In genomic region chr6:31525231-31525900, GRCm38 (mm10) we compare ENCODE assay signal across 7 mouse cellular contexts. TPM values are rescaled to one million over a fixed set of nuclear protein-coding genes. Genes with fewer than 3 reads are reported as not detected.
DNase-seq lines count a peak whose midpoint lies in the region; ATAC-seq and TF ChIP-seq lines count a peak whose summit lies in the region.

No protein-coding gene starts in this region.

- H3K79me2 ChIP-seq in CH12.LX (replicated peaks; ENCODE audit: control insufficient read depth, extremely low read depth, insufficient read depth, poor library complexity, severe bottlenecking) = no peaks in the 10 kb centered on the region

- DNase-seq in A20 (ENCODE audit: low read depth, low spot score) (peak; percentile 66), CH12.LX (ENCODE audit: extremely low read depth) (peak; percentile 60)
- peak in 1 of 2 experiments; percentile 56 for DNase-seq in cerebellum, adult 2 months
- peak; percentile 73 for DNase-seq in forelimb bud, embryonic 11.5 days (ENCODE audit: low read depth, low spot score)
- peak; percentile 75 for DNase-seq in kidney, postnatal 0 days (ENCODE audit: low spot score)
- peak; percentile 90 for DNase-seq in lung, embryonic 14.5 days
- DNase-seq in retina, embryonic 14.5 days (ENCODE audit: low spot score) = peak; percentile 87

- H3K4me2 ChIP-seq in CH12.LX (ENCODE audit: insufficient read depth, low read depth, poor library complexity, severe bottlenecking) = no peak overlapping the region
- no peak overlapping the region for H3K4me2 ChIP-seq in kidney, postnatal 0 days (ENCODE audit: low read length)
- no peak overlapping the region for H3K4me2 ChIP-seq in lung, embryonic 14.5 days

- no peak overlapping the region for H3K9ac ChIP-seq in CH12.LX (ENCODE audit: insufficient read depth, low read depth)
- no peak overlapping the region for H3K9ac ChIP-seq in kidney, postnatal 0 days (ENCODE audit: low read depth, low read length)
- H3K9ac ChIP-seq in lung, embryonic 14.5 days = no peak overlapping the region

- peak; percentile 82 to 84 for TF ChIP-seq CTCF in CH12.LX (conservative IDR thresholded peaks at IDR 0.05 in 1 of 2, IDR thresholded peaks at IDR 0.05 in 1 of 2; ENCODE audit: low read depth in 2 of 2, low read length in 2 of 2)
- TF ChIP-seq CTCF in cerebellum, adult 2 months (IDR thresholded peaks at IDR 0.05; ENCODE audit: borderline replicate concordance, insufficient read depth, low read depth, low read length) = peak; percentile 86
- peak; percentile 90 for TF ChIP-seq CTCF in kidney, postnatal 0 days (IDR thresholded peaks at IDR 0.05; ENCODE audit: low read depth)
- peak; percentile 94 for TF ChIP-seq CTCF in lung, embryonic 14.5 days (IDR thresholded peaks at IDR 0.05; ENCODE audit: low read depth)

- no peak overlapping the region for H3K4me3 ChIP-seq in CH12.LX (replicated peaks in 1 of 3; ENCODE audit: low read depth in 2 of 3, low read length in 2 of 3, poor library complexity in 1 of 3)
- H3K4me3 ChIP-seq in cerebellum, adult 2 months (replicated peaks; ENCODE audit: insufficient read depth, low read depth, low read length) = no peak overlapping the region
- no peak overlapping the region for H3K4me3 ChIP-seq in kidney, postnatal 0 days (replicated peaks; ENCODE audit: low read depth, low read length)
- no peak overlapping the region for H3K4me3 ChIP-seq in lung, embryonic 14.5 days (ENCODE audit: low read depth, low read length)

- in situ Hi-C loops in CH12.LX (cut with MboI; ENCODE audit: low pct_ligation_motif_present, low pct_unique_long_range_greater_than_20kb, low sequenced_read_pairs) = no loop called here

- peak; percentile 77 for TF ChIP-seq RAD21 in CH12.LX (IDR thresholded peaks at IDR 0.05; ENCODE audit: low read depth, low read length)

- dilution Hi-C loops in CH12.LX (cut with MboI; ENCODE audit: extremely low pct_ligation_motif_present, extremely low pct_unique_long_range_greater_than_20kb, low sequenced_read_pairs) = no loop called here

- H3K36me3 ChIP-seq in CH12.LX (replicated peaks in 1 of 2; ENCODE audit: control insufficient read depth in 1 of 2, insufficient read depth in 1 of 2, low read length in 1 of 2) = no peaks in the 10 kb centered on the region
- peaks cover 4% of the 10 kb centered on the region; the same call in 1 of the 2 replicates for H3K36me3 ChIP-seq in kidney, postnatal 0 days (ENCODE audit: insufficient read depth, low read length)
- H3K36me3 ChIP-seq in lung, embryonic 14.5 days (ENCODE audit: insufficient read depth) = peaks cover 40% of the 10 kb centered on the region

- no peaks in the 10 kb centered on the region for H3K9me3 ChIP-seq in CH12.LX (replicated peaks; ENCODE audit: low read length)
- no peaks in the 10 kb centered on the region for H3K9me3 ChIP-seq in kidney, postnatal 0 days (replicated peaks; ENCODE audit: low read length)
- no peaks in the 10 kb centered on the region for H3K9me3 ChIP-seq in lung, embryonic 14.5 days (ENCODE audit: low read depth, low read length)

- H3K27ac ChIP-seq in CH12.LX (ENCODE audit: insufficient read depth, low read depth) = no peak overlapping the region
- H3K27ac ChIP-seq in cerebellum, adult 2 months (ENCODE audit: insufficient read depth, low read length) = no peak overlapping the region
- H3K27ac ChIP-seq in kidney, postnatal 0 days = no peak overlapping the region
- H3K27ac ChIP-seq in lung, embryonic 14.5 days (ENCODE audit: low read depth) = no peak overlapping the region

- peaks cover 0 to 23% of the 10 kb centered on the region in 2 experiments; a peak in 2 of 4 replicates for H3K4me1 ChIP-seq in CH12.LX (ENCODE audit: control insufficient read depth in 1 of 2, insufficient read depth in 2 of 2)
- peaks cover 2% of the 10 kb centered on the region; the same call in 1 of the 2 replicates for H3K4me1 ChIP-seq in cerebellum, adult 2 months (ENCODE audit: control insufficient read depth, insufficient read depth, low read length)
- no peaks in the 10 kb centered on the region for H3K4me1 ChIP-seq in kidney, postnatal 0 days (replicated peaks; ENCODE audit: insufficient read depth, low read length)
- no peaks in the 10 kb centered on the region for H3K4me1 ChIP-seq in lung, embryonic 14.5 days (ENCODE audit: insufficient read depth)

- ATAC-seq in kidney, postnatal 0 days (replicated peaks; ENCODE audit: low FRiP score, low read depth) = peak; percentile 41; the same call in 1 of the 2 replicates
- peak; percentile 70; the same call in 1 of the 2 replicates for ATAC-seq in lung, embryonic 14.5 days (ENCODE audit: insufficient read depth)

- no peak for TF ChIP-seq EP300 in CH12.LX (IDR thresholded peaks at IDR 0.05; ENCODE audit: low read length)

- no peaks in the 10 kb centered on the region for H3K27me3 ChIP-seq in CH12.LX (replicated peaks)
- H3K27me3 ChIP-seq in cerebellum, adult 2 months (ENCODE audit: control insufficient read depth, insufficient read depth, low read length) = no peaks in the 10 kb centered on the region
- no peaks in the 10 kb centered on the region for H3K27me3 ChIP-seq in kidney, postnatal 0 days (ENCODE audit: insufficient read depth, low read length)
- H3K27me3 ChIP-seq in lung, embryonic 14.5 days (ENCODE audit: insufficient read depth, low read length) = no peaks in the 10 kb centered on the region

- 66% methylated on average over 6 of the region's 6 CpGs for WGBS in cerebellum, adult 2 months
- 58% methylated on average over 6 of the region's 6 CpGs for WGBS in kidney, postnatal 0 days
- 66% methylated on average over 6 of the region's 6 CpGs for WGBS in lung, embryonic 14.5 days

- no peak for TF ChIP-seq POLR2A in CH12.LX (IDR thresholded peaks at IDR 0.05; ENCODE audit: low read depth, low read length)
- TF ChIP-seq POLR2A in cerebellum, adult 2 months (IDR thresholded peaks at IDR 0.05; ENCODE audit: borderline replicate concordance, insufficient read depth, low read length) = no peak

TF ChIP-seq in CH12.LX, 34 proteins besides CTCF, POLR2A, EP300 and RAD21:
- no peak for TF ChIP-seq NRF1 (IDR thresholded peaks at IDR 0.05; ENCODE audit: low read depth, low read length)
- no peak for TF ChIP-seq E2F4 (IDR thresholded peaks at IDR 0.05; ENCODE audit: insufficient replicate concordance, low read depth, low read length)
- TF ChIP-seq SIN3A (IDR thresholded peaks at IDR 0.05; ENCODE audit: low read length) = no peak
- TF ChIP-seq SMC3 (IDR thresholded peaks at IDR 0.05; ENCODE audit: low read depth, low read length) = peak; percentile 62
- no peak for TF ChIP-seq ELF1 (IDR thresholded peaks at IDR 0.05; ENCODE audit: low read depth, low read length)
- no peak for TF ChIP-seq ZNF384 (IDR thresholded peaks at IDR 0.05; ENCODE audit: low read depth, low read length)

RNA-seq across cellular contexts. Expression of gene Podxl, which starts 38.4 kb away (rescaled TPM):
- 0.04 TPM in 1 of 2 replicates, not detected in the other for total RNA-seq in CH12.LX (2012; rRNA removed)
- not detected in 2 replicates for total RNA-seq in CH12.LX (2014; rRNA removed)
- not detected in 2 replicates for polyA plus RNA-seq in CH12.LX (2012; ENCODE audit: insufficient read length, low read depth)
- polyA plus RNA-seq in cerebellum, adult 2 months (2012; rRNA removed) = 15.0 and 16.5 TPM in 2 replicates
- 83.3 and 85.5 TPM in 2 replicates for polyA plus RNA-seq in kidney, postnatal 0 days (2015; fragmentation: Nextera tagmentation; extraction: Ambion mirVana)
- 28.9 and 29.7 TPM in 2 replicates for polyA plus RNA-seq in lung, embryonic 14.5 days (2014; fragmentation: Nextera tagmentation; extraction: Ambion mirVana)

Comparison
In these comparisons a context has a peak if more than half of its experiments do, and no peak if none do; other contexts are left out.
1. RNA of gene Podxl, which starts 38.4 kb away (polyA plus RNA-seq): 83.3 to 85.5 TPM in kidney, postnatal 0 days, 28.9 to 29.7 TPM in lung, embryonic 14.5 days and 15.0 to 16.5 TPM in cerebellum, adult 2 months; not detected in CH12.LX; every median in the first group is over 10 times any median in the second.
2. Peak in every context shown above with its lines, with median percentiles within 50 percentile points of each other: CTCF ChIP-seq.